Mouse (Mus musculus): ENCODE results near the gene Ppp4c. TPM values are rescaled to one million over a fixed set of nuclear protein-coding genes. Genes with fewer than 3 reads are reported as not detected.

The Ppp4c gene
- 129 and 143 TPM in 2 replicates for polyA plus RNA-seq (2012; ENCODE audit: low replicate concordance)

DNA sequence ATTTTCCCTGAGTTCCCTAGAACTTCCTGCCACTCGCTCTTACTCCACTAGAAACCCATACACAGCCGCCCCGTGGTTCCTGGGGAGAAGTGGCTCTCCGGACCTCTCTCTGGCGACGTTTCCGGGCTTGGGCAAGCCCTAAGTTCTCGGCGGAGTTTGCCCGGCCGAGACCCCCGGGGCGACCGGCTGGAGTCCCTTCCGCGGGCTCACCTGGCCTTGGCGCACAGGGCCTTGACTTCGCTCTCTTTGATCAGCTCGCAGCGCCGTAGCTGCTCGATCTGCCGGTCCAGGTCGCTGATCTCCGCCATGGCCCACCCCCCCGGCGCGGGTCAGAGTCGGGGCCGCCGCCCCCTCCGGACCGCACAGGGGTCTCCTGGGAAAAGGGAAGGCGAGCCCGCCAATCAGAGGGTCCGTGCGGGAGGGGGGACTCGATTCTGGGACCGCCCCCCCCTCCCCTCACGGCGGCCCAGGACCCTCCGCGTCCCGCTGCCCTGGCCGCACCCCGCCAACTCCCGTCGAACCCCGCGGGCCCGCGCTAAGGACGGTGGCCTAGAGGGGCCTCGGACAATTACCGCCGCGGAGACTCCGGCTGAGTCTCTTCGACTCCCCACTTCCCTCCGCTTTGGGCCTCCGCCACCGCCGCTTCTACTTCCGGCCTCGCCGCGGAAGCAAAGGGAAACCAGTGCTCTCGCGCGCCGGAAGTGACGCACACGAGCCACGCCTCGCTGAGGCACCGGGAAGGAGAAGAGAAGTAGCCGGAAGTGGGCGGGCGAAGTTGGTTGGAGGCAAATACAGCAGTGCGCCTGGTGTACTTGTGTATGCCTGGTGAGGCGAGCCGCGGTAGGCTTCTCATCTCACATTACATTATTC, at the start of gene Ppp4c:
Ppp4c (minus strand) TSS at position 646 of the 870 bp plus-strand sequence.

GRCm38 (mm10) chr7:126831539-126831938, 39.2 kb upstream of the Ppp4c start, which contains the start of gene 4930451I11Rik:
Gene 4930451I11Rik, minus strand, starts transcription at chr7:126831639.

DNA sequence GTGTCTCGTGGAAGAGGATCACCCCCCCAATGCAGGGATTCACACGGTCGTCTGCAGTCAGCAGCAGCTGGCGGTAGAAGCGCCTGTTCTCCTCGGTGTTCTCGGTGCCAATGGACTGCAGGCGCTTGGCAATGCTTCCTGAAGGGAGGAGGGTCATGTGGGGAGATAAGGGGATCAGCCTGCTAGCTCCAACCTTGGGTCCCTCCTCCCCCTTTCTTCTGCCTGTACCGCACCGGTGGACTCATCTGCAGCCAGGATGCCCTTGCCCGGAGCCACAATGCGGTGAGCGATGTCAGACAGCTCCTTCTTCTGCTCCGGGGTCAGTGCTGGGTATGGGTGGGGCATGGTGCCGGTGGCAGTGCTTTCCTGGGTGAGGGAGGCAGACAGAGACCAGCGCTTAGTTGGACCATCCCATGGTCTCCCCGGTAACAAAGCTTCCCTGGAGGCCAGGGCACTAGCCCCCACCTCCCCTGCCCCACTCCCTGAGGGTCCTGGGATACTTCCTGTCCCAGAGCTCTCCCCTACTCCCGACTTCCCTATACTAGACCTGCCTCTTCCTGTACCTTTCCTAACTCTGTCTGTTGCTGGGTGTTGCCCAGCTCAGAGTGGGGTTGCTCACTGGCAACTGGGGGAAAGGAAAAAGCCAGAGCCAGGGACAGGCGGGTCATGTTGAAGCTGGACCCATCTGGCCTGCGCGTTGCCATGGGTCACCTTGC, 5.3 kb upstream of the Ppp4c start, which contains the start of gene Fam57b:
Fam57b (plus strand) TSS at position 258 of the 716 bp plus-strand sequence.

DNA sequence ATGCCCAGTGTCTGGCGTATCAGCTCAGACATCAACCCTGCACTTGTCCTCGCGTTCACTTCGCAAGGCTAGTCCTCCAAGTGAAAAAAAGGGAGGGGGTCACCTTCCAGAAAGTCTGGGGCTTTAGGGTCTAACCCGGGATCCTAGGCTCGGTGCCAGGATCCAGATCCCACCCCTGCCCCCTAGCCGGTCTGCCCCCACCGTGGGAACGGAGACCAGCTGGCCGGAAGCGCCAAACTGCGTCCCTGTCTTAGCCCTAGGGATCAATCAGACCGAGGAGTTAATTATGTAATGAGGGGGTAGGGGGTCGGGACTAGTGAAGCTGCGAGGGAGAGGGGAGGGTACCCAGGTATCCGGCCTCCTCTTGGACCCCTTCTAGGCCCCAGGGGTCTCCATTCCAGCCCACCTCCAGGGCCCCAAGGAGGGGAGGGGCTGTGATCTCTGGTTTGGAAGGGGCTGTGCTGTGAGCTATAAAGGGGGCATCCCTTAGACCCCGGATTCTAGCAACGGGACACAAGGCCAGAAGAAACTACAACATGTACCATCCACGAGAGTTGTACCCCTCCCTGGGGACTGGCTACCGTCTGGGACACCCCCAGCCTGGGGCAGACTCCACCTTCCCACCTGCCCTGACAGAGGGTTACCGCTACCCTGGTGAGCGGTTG, 11.2 kb downstream of the Ppp4c start, which contains the start of gene Tbx6:
Tbx6 (plus strand) TSS at position 513 of the 665 bp plus-strand sequence.

DNA sequence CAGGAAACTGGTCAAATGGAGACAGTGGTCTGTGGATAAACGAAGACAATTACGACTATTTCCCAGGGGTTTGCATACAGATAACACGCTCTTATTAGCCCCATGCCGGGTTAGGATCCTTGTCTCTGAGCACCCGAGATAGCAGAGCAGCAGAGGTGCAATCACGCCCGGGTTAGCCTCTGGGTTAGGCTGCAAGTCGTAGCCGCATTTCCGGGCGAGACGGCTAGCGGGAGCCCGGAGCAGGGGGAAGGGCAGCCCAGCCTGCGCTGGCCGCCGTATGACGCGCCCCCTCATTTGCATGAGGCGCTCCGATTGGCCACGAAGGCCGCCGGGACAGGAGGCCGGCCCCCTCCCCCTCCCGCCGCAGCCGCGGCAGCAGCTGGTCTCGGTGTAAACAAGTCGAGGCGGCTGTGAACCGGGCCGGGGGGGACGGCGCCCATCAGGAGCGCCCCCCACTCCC, 15.7 kb downstream of the Ppp4c start, which contains the start of gene Ypel3:
Ypel3 (plus strand) TSS at position 358 of the 460 bp plus-strand sequence.

DNA sequence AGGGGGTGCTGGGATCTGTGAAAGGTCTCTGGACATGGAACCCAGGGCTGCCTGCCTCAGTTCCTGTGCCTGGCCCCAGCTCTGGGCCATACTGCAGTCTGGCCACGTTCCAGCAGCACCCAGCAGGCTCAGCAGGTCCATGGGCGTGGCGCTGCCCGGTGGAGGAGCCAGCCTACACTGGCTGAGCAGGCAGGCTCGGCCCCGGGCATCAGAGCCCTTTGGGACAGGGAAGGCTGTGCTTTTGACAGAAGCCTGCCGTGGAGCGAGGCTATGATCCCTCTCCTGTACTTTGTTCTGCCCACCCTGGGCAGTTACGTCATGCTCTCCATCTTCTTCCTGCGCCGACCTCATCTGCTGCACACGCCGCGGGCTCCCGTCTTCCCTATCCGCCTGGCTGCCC, 26.1 kb downstream of the Ppp4c start, which contains the start of gene Gdpd3:
Gdpd3 (plus strand) TSS at position 134 of the 400 bp plus-strand sequence.

DNA sequence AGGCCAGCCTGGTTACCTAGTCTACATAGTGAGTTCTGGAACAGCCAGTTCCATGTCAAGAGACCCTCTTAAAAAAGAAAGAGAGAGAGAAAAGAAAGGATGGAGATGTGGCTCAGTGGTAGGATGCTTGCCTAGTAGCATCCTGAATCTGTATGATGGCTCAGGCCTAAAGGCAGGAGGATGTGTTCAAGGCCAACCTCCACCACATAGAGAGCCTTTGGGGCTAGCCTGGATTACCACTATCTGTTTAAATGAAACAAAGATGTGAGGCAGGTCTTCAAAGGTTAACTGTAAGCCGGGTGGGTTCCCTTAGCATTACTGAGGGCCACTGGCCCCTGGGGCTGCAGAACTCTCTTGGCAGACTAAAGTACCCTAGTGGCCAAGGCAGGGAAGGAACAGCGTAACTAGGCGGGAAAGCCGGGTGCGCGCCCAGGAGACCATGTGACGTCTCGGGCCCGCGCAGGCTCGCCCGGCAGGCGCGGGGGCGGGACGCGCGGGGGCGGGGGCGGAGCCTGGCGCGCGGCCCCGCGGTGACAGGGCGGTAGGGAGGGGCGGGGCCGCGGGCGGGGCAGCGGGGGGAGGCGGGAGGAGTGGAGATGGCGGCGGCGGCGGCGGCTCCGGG, 33.1 kb downstream of the Ppp4c start, which contains the start of gene Mapk3:
Mapk3 (plus strand) TSS at position 552 of the 622 bp plus-strand sequence.

Other genes starting within 250 kb of the Ppp4c start
- gene Eif3c, start 226.1 kb downstream of the Ppp4c start, polyA plus RNA-seq (2012; ENCODE audit: low replicate concordance): 46.8 and 71.7 TPM in 2 replicates
- gene Apobr, start 207.6 kb downstream of the Ppp4c start, polyA plus RNA-seq (2012; ENCODE audit: low replicate concordance): 13.9 and 17.3 TPM in 2 replicates
- 6.0 and 18.7 TPM in 2 replicates for gene Cln3, start 206.7 kb downstream of the Ppp4c start, polyA plus RNA-seq (2012; ENCODE audit: low replicate concordance)
- gene Il27, start 197.6 kb downstream of the Ppp4c start, polyA plus RNA-seq (2012; ENCODE audit: low replicate concordance): 0.47 and 2.1 TPM in 2 replicates
- 5.4 and 6.2 TPM in 2 replicates for gene Nupr1, start 161.6 kb downstream of the Ppp4c start, polyA plus RNA-seq (2012; ENCODE audit: low replicate concordance)
- 23.6 and 70.5 TPM in 2 replicates for gene Sgf29, start 143.2 kb downstream of the Ppp4c start, polyA plus RNA-seq (2012; ENCODE audit: low replicate concordance)
- 0.32 TPM in 1 of 2 replicates, not detected in the other for gene Sult1a1, start 116.1 kb downstream of the Ppp4c start, polyA plus RNA-seq (2012; ENCODE audit: low replicate concordance)
- gene Bola2, start 97.1 kb downstream of the Ppp4c start, polyA plus RNA-seq (2012; ENCODE audit: low replicate concordance): 88.6 and 107 TPM in 2 replicates
- 2.9 and 6.9 TPM in 2 replicates for gene Slx1b, start 96.7 kb downstream of the Ppp4c start, polyA plus RNA-seq (2012; ENCODE audit: low replicate concordance)
- gene Coro1a, start 84.7 kb downstream of the Ppp4c start, polyA plus RNA-seq (2012; ENCODE audit: low replicate concordance): 287 and 313 TPM in 2 replicates
- 115 and 138 TPM in 2 replicates for gene Mapk3, start 32.9 kb downstream of the Ppp4c start, polyA plus RNA-seq (2012; ENCODE audit: low replicate concordance)
- 0.77 and 2.4 TPM in 2 replicates for gene Gdpd3, start 26.2 kb downstream of the Ppp4c start, polyA plus RNA-seq (2012; ENCODE audit: low replicate concordance)
- gene Ypel3, start 15.5 kb downstream of the Ppp4c start, polyA plus RNA-seq (2012; ENCODE audit: low replicate concordance): 188 and 399 TPM in 2 replicates
- gene Tbx6, start 11.0 kb downstream of the Ppp4c start, polyA plus RNA-seq (2012; ENCODE audit: low replicate concordance): 8.3 and 13.4 TPM in 2 replicates
- 1.5 and 3.9 TPM in 2 replicates for gene Fam57b, start 5.2 kb upstream of the Ppp4c start, polyA plus RNA-seq (2012; ENCODE audit: low replicate concordance)
- gene 4930451I11Rik, start 39.1 kb upstream of the Ppp4c start, polyA plus RNA-seq (2012; ENCODE audit: low replicate concordance): not detected in 2 replicates
- not detected in 2 replicates for gene Doc2a, start 54.9 kb upstream of the Ppp4c start, polyA plus RNA-seq (2012; ENCODE audit: low replicate concordance)
- 80.7 and 110 TPM in 2 replicates for gene Hirip3, start 69.5 kb upstream of the Ppp4c start, polyA plus RNA-seq (2012; ENCODE audit: low replicate concordance)
- 1,584 and 1,973 TPM in 2 replicates for gene Ino80e, start 69.9 kb upstream of the Ppp4c start, polyA plus RNA-seq (2012; ENCODE audit: low replicate concordance)
- 249 and 381 TPM in 2 replicates for gene Taok2, start 92.2 kb upstream of the Ppp4c start, polyA plus RNA-seq (2012; ENCODE audit: low replicate concordance)
- gene Tmem219, start 130.4 kb upstream of the Ppp4c start, polyA plus RNA-seq (2012; ENCODE audit: low replicate concordance): 61.9 and 90.6 TPM in 2 replicates
- 31.6 and 58.9 TPM in 2 replicates for gene Kctd13, start 136.4 kb upstream of the Ppp4c start, polyA plus RNA-seq (2012; ENCODE audit: low replicate concordance)
- gene Asphd1, start 157.1 kb upstream of the Ppp4c start, polyA plus RNA-seq (2012; ENCODE audit: low replicate concordance): not detected in 2 replicates
- gene Sez6l2, start 158.1 kb upstream of the Ppp4c start, polyA plus RNA-seq (2012; ENCODE audit: low replicate concordance): 1.1 and 3.1 TPM in 2 replicates
- gene Cdipt, start 183.4 kb upstream of the Ppp4c start, polyA plus RNA-seq (2012; ENCODE audit: low replicate concordance): 99.0 and 127 TPM in 2 replicates
- gene Cdiptos, start 183.6 kb upstream of the Ppp4c start, polyA plus RNA-seq (2012; ENCODE audit: low replicate concordance): 0.24 TPM in 1 of 2 replicates, not detected in the other
- gene Mvp, start 222.1 kb upstream of the Ppp4c start, polyA plus RNA-seq (2012; ENCODE audit: low replicate concordance): 12.2 and 16.3 TPM in 2 replicates
- not detected in 2 replicates for gene Pagr1b, start 224.0 kb upstream of the Ppp4c start, polyA plus RNA-seq (2012; ENCODE audit: low replicate concordance)
- 0.99 and 28.8 TPM in 2 replicates for gene Pagr1a, start 224.9 kb upstream of the Ppp4c start, polyA plus RNA-seq (2012; ENCODE audit: low replicate concordance)
- gene Gm42742, start 228.6 kb upstream of the Ppp4c start, polyA plus RNA-seq (2012; ENCODE audit: low replicate concordance): 89.5 and 197 TPM in 2 replicates
- gene Prrt2, start 228.7 kb upstream of the Ppp4c start, polyA plus RNA-seq (2012; ENCODE audit: low replicate concordance): 0.20 and 7.0 TPM in 2 replicates
- gene Maz, start 234.5 kb upstream of the Ppp4c start, polyA plus RNA-seq (2012; ENCODE audit: low replicate concordance): 992 and 1,684 TPM in 2 replicates
- 23.8 and 26.3 TPM in 2 replicates for gene Kif22, start 250.0 kb upstream of the Ppp4c start, polyA plus RNA-seq (2012; ENCODE audit: low replicate concordance)